Mouse (Mus musculus): ENCODE results near the gene Cox7a1.
A peak's percentile ranks its signal among the peaks of the same experiment; 100 is the strongest.

Gene Cox7a1

DNA sequence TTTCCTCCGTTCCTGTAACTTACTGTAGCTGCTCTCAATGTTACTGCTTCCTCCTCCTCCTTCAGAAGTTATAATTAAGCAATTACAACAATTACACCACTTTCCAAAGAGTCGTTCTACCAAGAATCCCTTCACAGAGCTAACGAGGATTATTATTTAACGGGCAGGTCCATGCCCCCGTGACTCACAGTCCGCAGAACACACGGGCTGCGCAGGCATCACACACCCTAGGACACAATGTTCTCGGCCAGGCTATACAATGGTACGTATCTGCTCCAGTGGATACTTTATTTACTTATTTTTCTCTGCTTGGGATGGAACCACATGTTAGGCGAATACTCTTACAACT is 36.0 kb downstream of the Cox7a1 start:
- DNase-seq (ENCODE audit: low spot score in 2 of 2) = no peak

DNA sequence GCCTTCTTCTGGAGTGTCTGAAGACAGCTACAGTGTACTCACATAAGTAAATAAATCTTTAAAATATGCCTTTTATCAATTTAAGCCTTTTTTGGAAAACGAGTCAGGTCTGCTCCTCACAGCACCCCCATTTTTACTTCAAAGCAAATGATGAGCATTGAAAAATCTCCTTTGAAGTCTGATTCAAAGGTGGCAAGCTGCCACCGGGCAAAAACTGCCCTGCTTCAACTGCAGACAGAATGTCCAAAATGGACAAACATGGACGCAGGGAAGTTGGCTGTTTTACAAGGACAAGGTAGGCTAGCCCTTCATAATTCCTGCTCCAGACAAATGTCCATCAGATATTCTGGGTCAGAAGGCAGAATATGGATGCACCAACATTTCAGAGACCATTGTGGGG is 37.5 kb downstream of the Cox7a1 start:
- DNase-seq (ENCODE audit: low spot score in 2 of 2) = no peak

DNA sequence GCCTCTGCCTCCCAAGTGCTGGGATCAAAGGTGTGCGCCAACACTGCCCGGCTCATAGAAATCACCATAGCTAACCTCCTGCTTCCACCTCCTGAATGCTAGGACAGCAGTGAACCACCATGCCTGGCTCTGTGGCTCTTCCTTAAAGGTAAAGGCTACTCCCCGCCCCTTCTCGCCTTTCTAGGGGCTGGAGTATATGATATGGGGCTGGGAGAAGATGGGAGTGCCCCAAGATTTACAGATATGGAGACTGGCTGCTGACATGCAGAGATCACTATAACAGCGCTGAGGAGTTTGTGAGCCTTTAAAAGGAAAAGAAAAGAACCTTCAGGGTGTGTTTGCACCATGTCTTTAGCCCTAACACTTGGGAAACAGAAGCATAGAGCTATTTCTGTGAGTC is 38.3 kb downstream of the Cox7a1 start:
- DNase-seq (ENCODE audit: low spot score in 2 of 2) = no peak

DNA sequence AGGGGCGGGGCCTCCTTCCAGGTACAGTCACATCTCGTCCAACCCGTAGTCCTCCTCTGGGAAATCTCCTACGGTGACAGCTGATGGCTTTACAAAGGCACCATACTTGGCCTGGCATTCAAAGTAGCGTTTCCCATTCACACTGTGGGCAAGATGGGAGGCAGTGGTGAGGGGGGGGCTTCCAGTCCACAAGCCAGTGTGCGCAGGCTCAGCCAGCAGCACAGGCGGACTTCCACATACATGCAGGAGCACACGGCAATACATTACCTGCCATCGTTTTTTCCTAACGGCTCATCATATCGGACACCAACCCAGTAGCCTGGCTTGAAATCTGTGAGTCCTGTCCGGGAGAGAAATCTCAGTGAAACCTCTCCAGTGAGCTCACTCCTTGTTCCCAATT is 40.3 kb downstream of the Cox7a1 start:
- DNase-seq (ENCODE audit: low spot score in 2 of 2) = no peak

DNA sequence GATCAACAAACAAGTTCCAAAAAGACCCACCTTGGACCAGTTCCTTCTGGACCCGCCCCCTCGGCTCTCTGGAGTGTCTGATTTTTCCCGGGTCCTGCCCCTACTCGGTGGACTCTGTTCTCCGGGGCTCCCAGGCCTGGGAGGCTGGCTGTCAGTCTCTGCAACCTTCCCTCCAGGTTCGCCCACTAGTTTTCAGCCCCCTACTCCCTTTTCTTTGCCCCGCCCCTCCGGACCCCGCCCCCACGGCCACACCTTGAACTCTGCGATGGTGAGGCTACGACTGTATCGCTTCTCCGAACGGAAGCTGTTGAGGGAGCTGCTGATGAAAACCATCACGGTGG is 47.4 kb downstream of the Cox7a1 start:
- no peak for DNase-seq (ENCODE audit: low spot score in 2 of 2)

DNA sequence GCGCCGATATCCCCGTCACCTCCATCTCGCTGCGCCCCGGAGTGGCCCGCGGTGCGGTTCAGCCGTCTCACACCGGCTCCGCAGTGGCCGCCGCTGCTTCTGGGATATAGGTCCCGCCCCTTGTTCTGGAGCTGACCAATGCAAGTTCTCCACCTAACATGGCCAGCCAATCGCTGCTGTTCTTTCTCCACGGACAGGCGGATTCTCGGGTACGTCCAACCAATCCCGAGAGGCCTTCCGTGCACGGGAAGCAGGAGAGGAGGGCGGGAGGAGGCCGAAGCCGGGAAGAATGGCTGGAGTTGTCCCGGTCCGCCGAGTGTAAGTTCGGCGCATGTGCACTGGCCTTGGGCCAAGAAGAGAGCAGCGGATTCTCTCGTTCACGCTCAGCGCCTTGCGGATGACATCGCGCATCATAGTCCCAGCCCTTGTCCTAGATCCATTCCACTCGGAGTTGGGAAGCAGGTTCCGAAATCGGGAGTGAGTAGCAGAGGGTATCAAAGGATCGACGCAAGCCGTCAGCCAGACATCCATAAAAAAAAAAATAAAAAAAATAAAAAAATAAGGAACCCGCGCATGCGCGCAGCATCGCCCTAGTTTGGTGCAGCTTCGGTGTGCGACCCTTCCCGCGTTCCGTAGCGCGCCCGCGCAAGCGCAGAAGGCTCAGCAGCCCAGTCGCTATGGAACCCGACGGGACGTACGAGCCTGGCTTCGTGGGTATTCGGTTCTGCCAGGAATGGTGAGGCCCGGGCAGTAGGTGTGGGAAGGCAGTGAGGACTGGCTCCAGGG is 47.9 kb downstream of the Cox7a1 start, which contains the start of the genes Polr2i and Tbcb:
TSS of gene Polr2i (plus strand) at position 280 of the 786 bp plus-strand sequence.
TSS of gene Tbcb (minus strand) at position 604 of the 786 bp plus-strand sequence.
- peak; percentile 98 for DNase-seq (ENCODE audit: low spot score in 2 of 2)

DNA sequence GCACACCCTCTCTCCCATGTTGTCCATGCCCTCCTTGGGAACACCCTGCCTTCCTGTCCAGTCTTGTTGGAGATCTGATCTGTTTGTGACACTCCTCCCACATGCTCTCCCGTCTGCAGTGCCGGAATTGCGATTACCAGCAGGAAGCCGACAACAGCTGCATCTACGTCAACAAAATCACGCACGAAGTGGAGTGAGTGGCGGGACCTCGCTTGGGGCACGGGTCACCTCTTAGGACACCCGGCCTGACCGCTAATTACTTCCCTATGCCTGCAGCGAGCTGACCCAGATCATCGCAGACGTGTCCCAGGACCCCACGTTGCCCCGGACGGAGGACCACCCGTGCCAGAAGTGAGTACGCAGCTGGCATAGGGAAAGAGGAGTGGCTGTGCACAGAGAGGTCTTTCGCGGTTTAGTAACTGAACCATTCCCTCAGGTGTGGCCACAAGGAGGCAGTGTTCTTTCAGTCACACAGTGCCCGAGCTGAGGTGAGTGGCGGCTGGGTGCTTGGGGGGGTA is 48.7 kb downstream of the Cox7a1 start:
- DNase-seq (ENCODE audit: low spot score in 2 of 2) = peak; percentile 55 to 75

DNA sequence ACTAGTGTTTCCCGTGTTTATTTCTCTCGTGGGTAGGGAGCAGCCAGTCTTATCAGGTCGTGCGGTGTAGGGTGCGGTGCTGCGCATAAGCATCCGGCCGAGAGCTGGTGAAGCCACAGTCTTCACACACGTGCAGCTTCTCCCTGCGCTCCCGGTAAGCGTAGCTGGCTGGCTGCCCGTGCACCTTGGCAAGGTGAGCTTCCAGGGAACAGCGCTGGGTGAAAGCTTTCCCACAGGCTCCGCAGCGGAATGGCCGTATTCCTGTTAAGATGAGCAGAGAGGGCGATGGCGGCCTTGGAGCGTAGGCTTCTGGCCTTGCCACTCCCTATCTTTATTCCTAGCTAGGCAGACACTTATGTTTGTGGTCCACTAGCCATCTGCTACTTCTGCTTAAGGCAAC is 49.4 kb downstream of the Cox7a1 start:
- no peak for DNase-seq (ENCODE audit: low spot score in 2 of 2)

DNA sequence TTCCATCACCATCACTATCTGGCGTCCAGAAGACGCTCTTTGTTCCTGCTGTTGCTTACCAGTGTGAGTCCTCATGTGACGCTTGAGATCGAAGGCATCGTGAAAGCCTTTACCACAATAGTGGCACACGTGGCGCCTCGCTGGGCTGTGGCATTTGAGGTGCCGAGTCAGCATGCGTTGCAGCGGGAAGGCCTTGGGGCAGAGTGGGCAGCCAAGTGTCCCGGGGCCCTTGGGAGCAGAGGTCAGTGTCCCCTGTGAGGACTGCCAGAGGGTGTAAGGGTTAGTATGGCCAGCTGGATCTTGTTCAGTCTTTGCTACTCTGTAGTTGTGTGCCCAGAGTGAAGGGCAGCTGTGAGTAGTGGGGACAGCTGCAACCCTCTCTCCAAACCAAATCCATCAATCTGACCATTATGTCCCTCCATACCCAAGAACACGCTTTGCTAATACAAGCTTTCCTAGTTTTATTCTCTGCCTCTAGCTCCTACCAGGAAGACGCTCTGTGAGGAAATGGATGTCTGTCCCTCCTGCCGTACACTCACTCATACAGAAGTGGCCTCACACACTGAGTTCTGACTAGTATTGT is 50.4 kb downstream of the Cox7a1 start:
- DNase-seq (ENCODE audit: low spot score in 2 of 2) = no peak

DNA sequence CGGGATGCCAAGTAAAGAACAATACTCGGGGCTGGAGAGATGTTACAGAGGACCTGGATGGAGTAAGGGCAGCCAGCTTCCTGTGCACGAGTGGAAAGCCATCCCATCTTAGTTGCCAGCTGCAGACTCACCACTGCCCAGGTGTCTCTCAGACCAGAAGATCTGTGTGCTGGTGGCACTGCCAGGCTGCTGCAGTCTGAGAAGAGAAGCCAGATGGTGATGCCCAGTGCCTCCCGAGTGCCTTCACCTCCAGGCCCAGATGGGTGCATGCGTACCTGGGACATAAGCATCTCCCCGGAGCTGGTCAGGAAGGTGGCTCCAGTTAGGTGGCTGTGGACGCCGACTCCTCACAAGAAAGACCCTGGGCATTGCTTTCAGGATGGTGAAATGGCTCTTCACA is 51.1 kb downstream of the Cox7a1 start:
- no peak for DNase-seq (ENCODE audit: low spot score in 2 of 2)

DNA sequence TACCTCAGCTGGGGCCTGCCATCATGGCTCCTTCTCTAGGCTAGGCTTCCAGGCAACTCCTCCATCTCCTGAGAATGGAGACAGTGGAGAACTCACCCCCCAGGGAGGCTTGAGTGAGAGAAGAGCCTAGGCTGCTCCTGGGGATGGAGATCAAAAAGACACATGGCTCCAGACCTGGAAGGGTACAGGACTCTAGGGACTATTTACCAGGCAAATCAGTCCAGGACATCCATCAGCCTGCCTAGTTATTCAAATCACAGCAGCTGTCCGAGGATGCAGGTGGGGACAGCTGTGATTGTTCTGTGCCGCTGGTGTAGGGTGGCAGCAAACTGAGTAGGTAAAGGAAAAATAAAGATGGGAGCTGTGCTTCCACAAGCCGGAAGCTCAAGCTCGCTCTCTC is 51.7 kb downstream of the Cox7a1 start, which contains the start of gene Ovol3:
TSS of gene Ovol3 (minus strand) at position 101 of the 400 bp plus-strand sequence.
- no peak for DNase-seq (ENCODE audit: low spot score in 2 of 2)

Measured in urinary bladder, postnatal 4 days (tissue).